Mouse (Mus musculus): Measurements from ENCODE around the gene Pappa. TPM values are rescaled to one million over a fixed set of nuclear protein-coding genes. Genes with fewer than 3 reads are reported as not detected.

The Pappa gene
- total RNA-seq, 2 experiments from 2014 or later: 1.1 to 1.2 TPM

DNA sequence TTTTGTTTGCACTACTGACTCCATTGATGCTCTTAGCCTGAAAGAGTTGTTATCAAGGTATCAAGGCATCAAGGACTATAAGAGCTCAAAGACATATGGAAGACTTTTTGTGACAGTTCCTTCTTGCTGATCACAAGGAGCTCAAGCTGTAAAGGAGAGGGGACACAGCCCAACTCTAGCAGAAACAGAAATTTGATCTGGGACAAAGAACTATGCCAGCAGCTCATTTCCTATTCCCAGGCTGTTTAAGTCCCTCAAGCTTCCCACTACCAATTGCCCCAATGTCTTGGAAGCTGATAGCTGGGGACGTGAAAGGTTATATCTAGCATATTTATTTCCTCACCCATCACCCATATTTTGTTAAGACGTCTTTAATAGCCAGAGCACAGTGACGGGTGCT is 39.7 kb downstream of the Pappa start:
- DNase-seq (ENCODE audit: extremely low spot score in 1 of 2, low spot score in 1 of 2): no peak

DNA sequence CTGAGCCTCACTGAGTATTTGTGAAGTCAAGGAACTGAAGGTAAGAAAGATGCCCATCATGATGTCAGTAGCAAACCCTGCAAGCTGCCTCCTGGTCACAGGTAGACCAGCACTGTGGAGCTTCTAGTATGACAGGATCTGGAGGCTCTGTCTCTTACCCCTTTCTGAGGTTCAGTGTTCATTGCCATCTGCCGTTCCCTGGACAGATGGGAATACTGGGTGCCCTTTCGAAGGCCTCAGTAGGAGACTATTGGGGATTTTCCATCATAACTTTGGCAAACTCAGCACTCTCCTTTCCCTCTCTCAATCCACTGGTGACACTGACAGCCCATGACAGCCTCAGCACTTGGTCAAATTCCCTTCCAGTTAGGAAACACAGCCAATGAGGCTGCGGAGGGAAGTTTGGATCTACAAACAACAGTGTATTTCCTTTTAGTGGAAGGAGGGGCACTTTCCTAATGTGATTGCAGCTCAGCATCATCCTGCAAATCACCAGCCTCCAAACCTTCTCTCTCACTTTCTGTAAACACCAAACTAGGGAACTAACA is 42.4 kb downstream of the Pappa start:
- DNase-seq (ENCODE audit: extremely low spot score in 1 of 2, low spot score in 1 of 2): no peak

DNA sequence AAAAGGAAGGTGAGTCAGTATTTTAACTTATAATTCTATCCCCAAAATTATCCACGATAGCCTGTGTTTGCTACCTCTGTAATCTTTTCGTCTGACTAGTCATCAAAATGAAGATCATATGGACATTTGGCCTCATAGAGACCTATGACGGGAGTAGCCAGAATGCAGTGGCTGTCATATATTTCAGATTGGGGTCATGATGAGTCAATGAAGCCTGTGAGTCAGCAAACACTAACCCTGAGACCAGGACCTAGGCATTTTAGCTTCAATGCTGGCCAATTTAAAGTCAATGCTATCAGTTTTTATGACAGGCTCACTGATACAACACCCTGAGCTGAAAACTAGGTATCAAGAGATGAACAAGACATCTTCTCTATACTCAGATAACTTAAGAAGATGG is 50.5 kb downstream of the Pappa start:
- no peak for DNase-seq (ENCODE audit: extremely low spot score in 1 of 2, low spot score in 1 of 2)

DNA sequence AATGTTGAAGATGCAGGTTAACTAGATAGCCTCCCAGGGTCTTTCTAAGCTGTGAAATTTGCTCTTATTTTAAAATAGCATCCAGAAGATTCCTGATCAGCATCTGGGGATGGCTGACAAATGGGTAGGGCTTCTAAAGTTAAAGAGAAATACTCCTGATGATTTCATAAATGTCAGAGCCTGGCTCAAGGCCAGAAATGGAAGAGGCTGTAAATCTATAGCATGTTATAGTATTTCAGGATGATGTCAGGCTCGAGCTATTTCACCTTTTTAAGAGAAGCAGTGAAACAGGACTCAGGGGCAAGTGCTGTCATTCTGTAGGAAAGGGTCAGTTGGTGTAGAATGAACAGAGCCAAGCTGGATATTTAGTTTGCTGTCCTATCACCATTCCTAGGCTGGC is 54.2 kb downstream of the Pappa start:
- DNase-seq (ENCODE audit: extremely low spot score in 1 of 2, low spot score in 1 of 2): no peak

DNA sequence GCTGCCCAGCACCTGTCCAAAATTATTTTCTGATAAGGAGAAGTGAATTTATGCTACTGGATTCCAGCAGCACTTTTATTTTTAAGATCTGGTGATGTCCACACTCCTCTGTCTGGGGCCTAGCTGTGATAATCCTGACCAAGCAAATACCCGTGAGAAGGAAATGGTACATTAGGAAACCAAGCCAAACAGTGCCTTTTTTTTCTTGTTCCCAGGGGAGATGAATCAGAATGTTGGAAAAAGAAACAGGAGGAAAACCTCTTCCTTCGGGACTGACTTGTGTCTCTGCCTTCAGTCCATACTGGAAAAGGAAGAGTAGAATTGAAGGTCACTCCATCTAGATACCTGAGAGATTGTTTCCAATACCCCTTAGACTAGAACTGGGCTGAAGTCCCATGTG is 63.3 kb downstream of the Pappa start:
- DNase-seq (ENCODE audit: extremely low spot score in 1 of 2, low spot score in 1 of 2): no peak

DNA sequence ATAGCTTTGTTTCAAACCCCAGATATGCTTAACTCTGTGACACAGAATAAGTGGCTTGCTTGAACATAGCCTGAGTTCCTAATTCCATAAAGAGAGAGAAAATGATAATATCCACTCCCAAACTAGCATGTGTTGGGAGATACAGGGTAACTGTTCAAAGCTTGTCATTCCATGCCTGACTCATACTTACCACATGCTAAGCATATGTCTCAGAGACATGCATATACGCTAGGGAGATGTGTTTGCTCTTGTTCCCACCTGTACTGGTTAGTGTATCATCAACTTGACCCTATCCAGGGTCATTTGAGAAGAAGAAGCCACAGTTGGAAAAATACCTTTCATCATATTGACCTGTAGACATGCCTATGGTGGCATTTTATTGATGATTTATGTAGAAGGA is 63.7 kb downstream of the Pappa start:
- DNase-seq (ENCODE audit: extremely low spot score in 1 of 2, low spot score in 1 of 2): no peak

DNA sequence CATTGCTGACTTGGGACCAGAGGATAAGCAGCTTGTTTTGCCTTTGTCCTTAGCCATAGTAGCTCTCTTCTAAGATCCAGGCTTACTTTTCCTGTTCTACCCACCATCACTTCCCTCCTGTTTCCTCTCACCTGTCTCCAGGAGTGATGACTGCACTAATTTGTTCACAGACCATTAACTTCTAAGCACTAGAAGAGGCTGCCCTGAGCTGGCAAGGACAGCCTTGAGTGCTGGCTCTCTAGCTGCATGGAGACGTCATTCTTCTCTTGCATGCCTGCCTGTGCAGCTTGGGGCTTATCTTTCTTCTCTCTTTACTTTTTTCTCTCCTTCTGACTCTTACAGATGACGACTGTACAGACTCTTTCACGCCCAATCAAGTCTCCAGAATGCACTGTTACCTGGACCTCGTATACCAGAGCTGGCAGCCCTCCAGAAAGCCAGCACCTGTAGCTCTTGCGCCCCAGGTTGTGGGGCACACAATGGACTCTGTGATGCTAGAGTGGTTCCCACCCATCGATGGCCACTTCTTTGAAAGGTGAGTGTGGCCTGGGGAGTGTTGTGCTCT is 65.0 kb downstream of the Pappa start:
- no peak for DNase-seq (ENCODE audit: extremely low spot score in 1 of 2, low spot score in 1 of 2)

DNA sequence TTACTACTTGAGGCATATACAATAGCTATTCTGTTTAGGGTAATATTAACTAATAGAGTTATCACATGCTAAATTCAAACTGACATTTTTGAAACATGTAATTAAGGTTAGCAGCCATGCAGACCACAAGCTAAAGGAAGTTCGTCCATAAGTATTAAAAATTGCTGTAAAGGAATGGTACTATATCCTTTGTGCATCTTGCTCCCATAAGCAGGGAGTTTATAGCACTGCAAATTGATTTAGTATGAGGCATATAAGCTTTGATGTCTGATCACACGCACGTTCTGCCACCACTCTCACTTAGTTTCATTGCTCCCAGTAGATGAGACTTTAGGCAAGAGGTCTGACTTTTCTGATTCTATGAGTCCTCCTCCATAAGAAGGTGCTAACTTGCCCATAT is 68.8 kb downstream of the Pappa start:
- DNase-seq (ENCODE audit: extremely low spot score in 1 of 2, low spot score in 1 of 2): no peak

DNA sequence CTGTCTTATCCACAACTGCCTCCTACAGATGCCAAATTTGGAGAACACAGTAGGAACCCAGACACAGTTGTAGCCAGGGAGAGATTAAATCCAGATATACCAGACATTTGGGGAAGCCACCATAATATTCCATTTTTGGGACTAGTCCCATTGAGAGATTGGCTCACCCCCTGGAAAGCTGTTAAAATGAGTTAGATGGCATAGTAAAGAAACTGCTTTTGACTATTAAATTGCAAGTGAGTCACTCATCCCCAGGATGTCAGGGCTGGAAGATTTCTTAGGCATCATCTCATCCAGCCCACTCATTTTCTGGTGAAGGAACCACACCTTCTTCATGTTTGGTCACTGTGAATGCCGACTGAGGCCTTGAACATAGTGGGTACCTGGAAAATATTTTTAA is 72.0 kb downstream of the Pappa start:
- no peak for DNase-seq (ENCODE audit: extremely low spot score in 1 of 2, low spot score in 1 of 2)

DNA sequence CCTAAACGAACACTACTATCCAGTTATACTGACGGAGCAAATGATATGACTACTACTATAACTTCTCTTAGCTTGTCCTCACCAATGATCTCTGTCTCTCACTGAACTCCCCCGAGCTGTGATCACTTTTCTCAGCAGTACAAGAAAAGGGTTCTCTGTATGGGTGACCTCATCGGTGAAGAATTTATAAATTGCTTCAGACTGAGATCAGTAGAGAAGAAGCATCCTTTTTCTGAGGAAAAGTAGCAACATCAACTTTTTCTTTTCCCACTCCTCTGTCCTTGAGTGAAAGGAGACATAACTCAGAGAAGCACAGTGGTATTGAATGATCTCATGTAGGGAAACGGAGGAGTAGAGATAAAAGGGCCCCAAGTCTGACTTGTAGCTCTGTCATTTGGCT is 79.7 kb downstream of the Pappa start:
- DNase-seq (ENCODE audit: extremely low spot score in 1 of 2, low spot score in 1 of 2): no peak

DNA sequence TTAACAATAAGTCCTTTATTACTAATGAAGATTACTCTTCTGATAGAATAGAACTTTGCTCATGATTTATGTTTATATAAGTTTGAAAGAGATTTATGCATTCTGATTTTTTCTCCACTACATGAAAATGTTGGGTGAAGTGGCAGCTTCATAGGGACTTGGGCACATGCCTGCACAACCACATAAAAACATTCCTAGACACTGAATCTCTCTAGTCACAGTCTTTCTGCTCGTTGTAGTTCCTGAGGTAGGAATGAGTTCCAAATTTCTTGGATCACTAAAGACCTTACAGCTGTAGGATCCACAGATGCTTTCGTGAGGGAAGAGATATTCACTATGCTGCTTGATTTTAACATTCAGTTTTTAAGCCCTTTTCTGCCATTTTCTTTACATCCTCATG is 81.5 kb downstream of the Pappa start:
- no peak for DNase-seq (ENCODE audit: extremely low spot score in 1 of 2, low spot score in 1 of 2)

DNA sequence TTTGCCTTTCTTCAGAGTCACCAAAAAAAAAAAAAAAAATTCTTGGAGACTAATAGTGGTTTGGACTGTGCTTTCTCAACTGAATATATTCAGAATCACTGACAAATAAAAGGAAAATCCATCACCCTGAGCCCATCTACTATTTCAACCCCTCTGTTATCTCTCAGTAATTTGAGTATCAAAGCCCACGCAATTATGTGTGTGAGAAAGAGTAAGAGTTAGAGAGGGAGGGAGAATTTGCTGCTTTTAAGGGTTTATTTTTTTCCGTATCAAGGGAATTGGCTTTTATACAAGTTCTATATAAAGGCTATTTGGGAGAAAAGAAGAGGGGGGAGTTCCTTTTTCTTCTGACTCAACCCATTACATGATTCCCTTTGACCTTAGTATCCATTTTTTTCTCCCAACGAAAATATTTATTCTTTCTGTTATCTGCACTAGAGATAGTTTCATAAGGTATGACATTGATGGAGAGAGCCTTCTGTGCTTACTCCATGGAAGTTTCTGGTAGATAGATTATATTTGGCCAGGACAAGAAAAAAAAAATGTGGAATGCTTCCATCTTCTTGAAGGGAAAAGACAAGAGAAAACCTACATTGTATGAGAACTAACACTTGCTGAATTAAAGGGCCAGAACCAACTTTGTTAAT is 85.5 kb downstream of the Pappa start:
- DNase-seq (ENCODE audit: extremely low spot score in 1 of 2, low spot score in 1 of 2): no peak

DNA sequence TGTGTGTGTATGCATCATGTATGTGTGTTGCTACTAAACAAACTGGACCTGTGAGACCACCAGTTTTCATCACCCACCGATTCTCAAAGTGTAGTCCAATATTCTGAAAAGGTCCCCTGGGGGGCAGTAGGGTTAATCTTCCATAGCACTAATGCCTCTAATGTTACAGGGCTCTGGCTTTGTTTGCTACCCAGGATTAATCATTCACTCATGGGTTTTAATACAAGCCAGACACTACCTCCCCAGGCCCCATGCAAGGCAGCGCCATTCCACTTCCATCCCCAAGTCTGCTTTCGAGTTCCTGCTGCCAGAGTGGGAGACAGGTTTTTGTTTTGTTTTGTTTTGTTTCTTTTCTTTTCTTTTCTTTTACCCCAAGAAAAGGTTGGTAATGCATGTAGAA is 92.7 kb downstream of the Pappa start:
- no peak for DNase-seq (ENCODE audit: extremely low spot score in 1 of 2, low spot score in 1 of 2)

DNA sequence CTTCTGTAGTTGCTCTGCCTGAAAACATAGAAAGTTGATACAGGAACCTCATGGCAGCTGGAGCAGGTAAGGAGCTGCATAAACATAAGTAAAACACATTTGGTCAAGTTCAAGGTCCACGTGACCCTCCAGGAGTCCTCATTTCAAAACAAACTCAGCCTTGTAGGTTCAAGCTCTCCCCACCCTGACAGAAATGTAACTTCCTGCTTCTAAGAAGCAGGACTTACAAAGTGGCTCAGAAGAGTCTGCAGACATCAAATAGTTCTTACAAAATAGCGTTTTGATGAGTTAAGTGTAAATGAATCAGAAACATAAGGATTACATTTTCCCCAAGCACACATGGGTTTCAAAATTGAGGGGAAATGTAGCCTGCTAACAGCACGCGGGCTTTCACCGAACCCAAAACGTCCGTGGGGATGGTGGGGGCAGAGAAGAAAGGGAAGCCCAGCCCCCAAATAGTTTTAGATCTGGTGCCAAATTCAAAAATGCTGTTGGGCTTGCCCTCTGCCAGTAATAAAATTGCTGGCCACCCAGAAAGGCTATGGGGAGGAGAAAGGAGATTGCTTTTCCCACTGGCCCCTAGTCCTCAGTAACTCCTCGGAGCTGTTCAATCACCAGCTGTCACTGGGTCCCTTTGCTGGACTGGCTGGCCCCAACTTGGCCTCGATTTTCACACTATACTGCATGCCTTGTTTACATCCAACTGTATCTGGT is 93.8 kb downstream of the Pappa start:
- DNase-seq (ENCODE audit: extremely low spot score in 1 of 2, low spot score in 1 of 2): no peak

DNA sequence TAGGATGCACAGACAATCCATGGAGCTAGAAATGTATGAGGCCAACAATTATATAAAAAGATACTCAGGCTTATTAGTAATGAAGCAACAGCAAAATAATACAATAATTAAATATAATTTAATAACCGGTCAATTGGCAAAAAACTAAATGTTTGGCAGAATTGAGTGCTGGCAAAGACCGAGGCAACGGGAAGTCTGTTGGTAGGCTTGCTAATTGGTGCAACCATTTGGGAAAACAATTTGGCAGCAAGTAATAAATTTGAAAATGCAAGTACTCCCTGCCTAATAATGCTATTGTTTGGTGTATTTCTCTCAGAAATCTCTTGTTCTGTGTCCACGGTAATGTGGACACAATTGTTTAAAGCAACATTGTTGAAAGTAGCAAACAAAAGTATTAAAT is 99.9 kb downstream of the Pappa start:
- DNase-seq (ENCODE audit: extremely low spot score in 1 of 2, low spot score in 1 of 2): no peak

DNA sequence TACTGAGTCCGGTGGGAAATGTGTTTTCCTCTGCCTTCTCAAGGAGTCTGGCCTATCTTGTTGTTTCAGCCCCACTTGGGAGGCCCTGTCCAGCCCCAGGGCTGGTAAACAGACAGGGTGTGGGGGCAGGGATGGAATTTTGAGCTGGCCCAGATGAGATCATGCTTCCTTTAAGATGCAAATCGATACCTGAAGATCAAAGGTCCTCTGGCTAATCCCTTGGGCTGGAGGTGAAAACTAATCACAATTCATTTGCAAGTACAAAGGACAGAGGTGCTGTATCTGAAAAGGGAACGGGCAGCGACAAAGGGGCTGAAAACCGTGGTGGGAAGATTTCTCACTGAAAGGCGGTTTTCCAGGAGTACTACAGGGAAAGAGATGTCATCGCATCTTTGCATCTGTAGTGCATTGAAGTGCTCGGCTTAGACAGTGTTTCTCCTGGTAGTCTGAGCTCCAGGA is 114.6 kb downstream of the Pappa start:
- no peak for DNase-seq (ENCODE audit: extremely low spot score in 1 of 2, low spot score in 1 of 2)

DNA sequence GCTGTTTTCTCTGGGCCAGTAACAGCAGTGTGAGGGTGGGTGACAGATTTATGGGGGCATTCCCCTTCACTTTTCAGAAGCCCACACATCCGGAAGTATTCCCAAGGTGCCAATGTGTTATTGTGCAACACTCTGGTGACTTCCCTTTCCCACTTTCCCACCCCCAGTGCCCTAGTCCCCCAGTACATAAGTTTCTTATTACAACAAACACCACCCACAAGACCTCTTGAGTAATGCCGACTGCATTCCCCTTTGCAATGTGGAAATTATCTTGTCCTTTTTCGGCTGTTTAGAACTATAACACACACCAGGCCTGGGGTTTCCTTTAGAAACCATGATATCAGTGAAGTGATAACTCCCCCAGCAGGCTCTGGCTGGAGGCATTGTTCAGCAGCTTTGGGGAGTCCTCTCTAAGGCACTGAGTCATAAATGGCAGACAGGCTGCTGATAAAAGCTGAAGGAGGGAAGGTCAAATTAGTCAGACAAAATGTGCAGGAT is 118.5 kb downstream of the Pappa start:
- no peak for DNase-seq (ENCODE audit: extremely low spot score in 1 of 2, low spot score in 1 of 2)

DNA sequence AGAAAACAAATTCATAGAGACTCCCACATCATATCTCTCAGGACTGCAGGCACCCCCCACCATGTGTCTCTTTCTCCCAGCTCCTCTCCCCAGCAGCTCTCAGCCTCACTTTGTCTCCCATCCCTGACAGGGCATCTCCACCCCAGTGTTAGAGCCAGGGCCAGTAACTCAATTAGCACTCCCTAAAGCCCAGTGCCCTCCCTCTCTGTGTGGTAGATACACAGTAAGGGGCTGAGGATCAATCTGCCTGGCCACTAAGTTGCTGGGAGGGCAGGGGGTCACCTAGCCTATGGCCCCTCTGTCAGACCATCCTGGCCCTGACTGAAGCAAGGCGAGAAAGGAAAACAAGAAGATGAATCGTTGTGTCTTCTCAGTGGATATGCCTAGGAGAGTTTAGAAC is 119.3 kb downstream of the Pappa start:
- DNase-seq (ENCODE audit: extremely low spot score in 1 of 2, low spot score in 1 of 2): no peak

DNA sequence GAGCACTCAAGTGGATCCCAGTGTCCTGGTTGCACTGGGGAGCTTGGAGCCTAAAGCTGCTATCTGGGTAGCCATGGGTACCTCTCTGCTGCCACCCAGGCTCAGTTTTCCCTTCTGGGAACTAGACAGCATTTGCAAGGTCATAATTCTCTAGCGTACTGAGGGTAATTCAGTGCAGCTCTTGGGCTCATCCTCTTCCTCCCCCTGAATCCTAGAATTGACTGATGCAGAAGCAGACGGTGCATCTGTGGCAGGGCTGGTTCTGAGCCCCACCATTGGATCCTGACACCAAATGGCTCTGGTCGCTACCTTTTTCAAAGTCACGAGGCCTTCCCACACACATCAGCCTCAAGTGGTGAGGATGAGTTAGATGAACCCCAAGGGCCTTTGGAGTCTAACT is 121.0 kb downstream of the Pappa start:
- no peak for DNase-seq (ENCODE audit: extremely low spot score in 1 of 2, low spot score in 1 of 2)

DNA sequence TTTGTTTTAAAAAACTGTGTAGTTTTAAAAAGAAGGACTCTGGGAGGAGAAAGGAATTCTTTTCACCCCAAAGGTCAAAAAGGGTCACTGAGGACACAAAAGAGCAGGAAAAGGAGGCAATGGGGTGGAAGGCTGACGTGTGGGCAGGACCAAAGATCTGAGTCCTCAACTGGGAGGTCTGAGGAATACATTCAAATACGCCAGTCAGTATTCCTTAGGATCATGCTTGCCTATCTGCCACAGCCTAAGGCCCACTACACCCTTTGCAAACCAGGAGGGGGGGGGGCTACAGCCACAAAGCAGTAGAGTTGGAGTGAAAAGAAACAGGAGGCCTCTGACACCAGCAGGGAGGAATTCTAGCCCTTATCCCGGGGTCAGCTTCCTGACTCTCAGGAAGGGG is 121.5 kb downstream of the Pappa start:
- DNase-seq (ENCODE audit: extremely low spot score in 1 of 2, low spot score in 1 of 2): no peak

DNA sequence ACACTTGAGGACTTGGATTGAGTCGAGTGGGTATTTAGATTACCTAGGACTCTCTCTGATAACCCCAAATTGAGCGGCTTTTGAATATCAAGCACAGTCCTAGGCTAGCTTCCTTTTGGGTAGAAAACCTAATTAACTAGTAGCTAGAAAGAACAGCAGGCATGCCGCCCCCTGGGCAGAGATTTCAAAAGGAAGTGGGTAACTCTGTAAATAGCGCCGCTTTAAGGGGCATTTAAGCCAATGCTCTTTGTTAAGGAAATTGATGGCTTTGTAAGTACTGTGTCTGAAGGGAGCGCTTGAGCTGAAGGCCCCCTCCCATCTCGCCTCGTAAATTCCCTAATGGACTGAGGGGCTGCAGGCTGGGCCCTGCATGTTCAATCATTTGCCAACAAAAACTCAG is 128.2 kb downstream of the Pappa start:
- no peak for DNase-seq (ENCODE audit: extremely low spot score in 1 of 2, low spot score in 1 of 2)

DNA sequence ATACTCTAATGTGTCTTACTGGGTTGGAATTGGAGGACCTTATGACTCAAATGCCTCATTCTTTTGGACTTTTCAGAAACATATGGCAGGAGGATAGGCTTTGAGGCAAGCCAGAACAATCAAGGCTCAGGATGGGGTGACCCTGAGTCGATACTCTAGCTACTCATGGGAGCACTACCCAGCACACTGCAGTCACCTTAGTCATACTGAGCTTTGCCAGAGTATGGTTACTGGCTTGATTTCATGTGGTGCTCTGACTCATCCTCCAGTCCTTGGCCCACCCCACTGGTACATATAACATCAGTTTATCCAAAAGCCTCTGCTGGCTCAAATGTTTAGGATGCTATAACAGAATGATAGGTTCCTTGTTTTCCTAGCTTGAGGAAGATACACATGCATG is 130.1 kb downstream of the Pappa start:
- DNase-seq (ENCODE audit: extremely low spot score in 1 of 2, low spot score in 1 of 2): no peak
